Mouse (Mus musculus) thymus, adult 2 months (tissue): ENCODE results near the gene Slc6a4. TPM values are rescaled to one million over a fixed set of nuclear protein-coding genes. Genes with fewer than 3 reads are reported as not detected.
"Not testable (repeated sequence)": the region's sequence is repeated elsewhere in the genome, so short reads cannot be mapped to it uniquely, and the experiment has no call there.

ENCODE experiments used
- DNase-seq: peaks from one replicate; pipeline ENCODE4 v3.0.0; 2021
- H3K27ac ChIP-seq: fragments of 200-500 bp; 2 replicates; pipeline ENCODE4 v1.5.1; 2012; ENCODE audit warnings: low read length, control low read depth; ENCODE audit not compliant: control insufficient read depth, insufficient read depth
- H3K27me3 ChIP-seq: fragments of 200-500 bp; 2 replicates; pipeline ENCODE4 v1.6.1; 2012; ENCODE audit warnings: mild to moderate bottlenecking, low read length, moderate library complexity, mixed read lengths; ENCODE audit not compliant: control insufficient read depth, insufficient read depth
- H3K36me3 ChIP-seq: fragments of 200-500 bp; 2 replicates; pipeline ENCODE4 v1.6.1; 2012; ENCODE audit warnings: mild to moderate bottlenecking, low read length, moderate library complexity; ENCODE audit not compliant: control insufficient read depth, insufficient read depth
- H3K4me1 ChIP-seq: fragments of 200-500 bp; replicated peaks from 2 replicates; pipeline ENCODE4 v1.6.1; 2012; ENCODE audit warnings: low read length; ENCODE audit not compliant: control insufficient read depth, insufficient read depth
- H3K4me3 ChIP-seq: fragments of 200-500 bp; 2 replicates; pipeline ENCODE4 v1.5.1; 2012; ENCODE audit warnings: mild to moderate bottlenecking, low read length, control low read depth, moderate library complexity; ENCODE audit not compliant: control insufficient read depth, insufficient read depth
- CTCF ChIP-seq: fragments of 200-500 bp; IDR thresholded peaks from 2 replicates; pipeline ENCODE4 v1.5.1; 2012; ENCODE audit warnings: mild to moderate bottlenecking, control low read depth, low read length, moderate library complexity, borderline replicate concordance; ENCODE audit not compliant: control insufficient read depth, poor library complexity, insufficient read depth; ENCODE audit errors: extremely low read depth
- POLR2A ChIP-seq: fragments of 200-500 bp; IDR thresholded peaks from 2 replicates; pipeline ENCODE4 v1.6.1; 2012; ENCODE audit warnings: mild to moderate bottlenecking, low read length, control low read depth, moderate library complexity; ENCODE audit not compliant: control insufficient read depth, poor library complexity, insufficient read depth; ENCODE audit errors: extremely low read depth
- WGBS: fragments of 180-500 bp; shearing (Covaris S2); methylation state at CpG from one replicate; pipeline ENCODE4 v1.1.7; 2018; 5-methylcytosine and 5-hydroxymethylcytosine counted together
- polyA plus RNA-seq: library from polyadenylated mRNA; depleted of rRNA; stranded (reverse); fragments of >200 nt; gene quantifications from 2 replicates; pipeline ENCODE4 v1.2.3, GENCODE M21; 2012

Gene Slc6a4
- polyA plus RNA-seq, 1 experiment: 6.5 TPM

DNA sequence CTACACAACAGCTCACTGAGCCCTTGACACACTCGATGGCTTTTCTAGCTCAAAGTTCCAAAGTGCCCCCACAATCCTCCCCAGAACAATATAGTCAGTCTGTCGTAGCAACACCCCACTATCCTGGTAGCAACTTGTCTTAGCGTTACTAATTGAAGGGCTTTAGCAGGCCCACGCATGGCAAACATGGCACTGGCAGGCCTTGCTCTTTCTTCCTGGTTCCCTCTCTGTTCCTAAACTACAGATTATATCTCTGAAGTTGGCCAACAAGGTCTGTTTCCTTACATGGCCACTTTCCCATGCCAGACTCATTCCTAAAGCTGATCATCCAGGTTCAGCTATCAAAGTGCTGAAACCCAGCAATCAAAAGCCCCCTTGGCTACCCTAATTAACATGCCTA is 43.5 kb downstream of the Slc6a4 start:
- WGBS: 98% methylated on average over 4 of the region's 4 CpGs
- Histone ChIP-seq H3K4me3 (no peak overlapping the region), H3K27me3 (no peaks in the 10 kb centered on the region), H3K4me1 (no peaks in the 10 kb centered on the region), H3K27ac (no peak overlapping the region), H3K36me3 (peaks cover 23% of the 10 kb centered on the region)
- no peak for TF ChIP-seq CTCF
- no peak for TF ChIP-seq POLR2A
- no peak for DNase-seq

DNA sequence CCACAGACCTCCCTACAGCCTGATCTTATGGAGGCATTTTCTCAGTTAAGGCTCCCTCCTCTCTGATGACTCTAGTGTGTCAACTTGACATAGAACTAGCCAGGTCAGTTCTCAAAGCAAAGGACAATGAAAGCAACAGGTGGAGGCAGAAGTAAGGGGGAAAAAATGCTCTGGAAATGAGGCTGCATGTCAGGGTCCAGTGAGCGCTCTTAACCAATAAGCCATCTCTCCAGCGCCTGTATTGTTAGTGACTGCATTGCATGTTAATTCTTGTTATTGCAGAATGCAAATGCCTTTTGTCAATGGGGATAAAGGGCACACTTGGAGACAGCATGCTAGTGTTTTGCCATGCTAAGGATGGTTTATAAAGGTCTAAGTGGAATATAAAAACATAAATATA is 44.4 kb downstream of the Slc6a4 start:
- Histone ChIP-seq H3K4me1 (no peaks in the 10 kb centered on the region), H3K27me3 (no peaks in the 10 kb centered on the region), H3K27ac (no peak overlapping the region), H3K4me3 (no peak overlapping the region), H3K36me3 (peaks cover 30% of the 10 kb centered on the region)
- 96% methylated on average over 2 of the region's 2 CpGs for WGBS
- no peak for DNase-seq
- TF ChIP-seq CTCF (no peak), POLR2A (no peak)

DNA sequence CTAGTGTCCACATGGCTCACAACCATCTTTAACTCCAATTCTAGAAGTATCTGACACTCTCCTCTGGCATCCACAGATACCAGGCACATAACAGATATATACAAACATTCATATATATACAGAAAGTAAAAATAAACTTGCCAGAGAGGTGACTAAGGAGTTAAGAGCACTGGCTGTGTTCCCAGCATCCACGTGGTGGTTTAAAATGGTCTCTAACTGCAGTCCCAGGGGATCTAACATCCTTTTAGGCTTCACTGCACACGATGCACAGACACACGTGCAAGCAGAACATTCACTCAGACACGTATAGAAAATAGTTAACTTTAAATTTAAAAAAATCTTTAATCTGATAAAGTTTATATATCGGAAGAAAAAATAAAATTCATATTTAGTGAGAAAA is 63.5 kb downstream of the Slc6a4 start:
- no peak for DNase-seq
- Histone ChIP-seq H3K4me1 (no peaks in the 10 kb centered on the region), H3K27me3 (no peaks in the 10 kb centered on the region), H3K27ac (no peak overlapping the region), H3K36me3 (no peaks in the 10 kb centered on the region), H3K4me3 (no peak overlapping the region)
- 83% methylated on average over 5 of the region's 5 CpGs for WGBS
- no peak for TF ChIP-seq POLR2A
- no peak for TF ChIP-seq CTCF

DNA sequence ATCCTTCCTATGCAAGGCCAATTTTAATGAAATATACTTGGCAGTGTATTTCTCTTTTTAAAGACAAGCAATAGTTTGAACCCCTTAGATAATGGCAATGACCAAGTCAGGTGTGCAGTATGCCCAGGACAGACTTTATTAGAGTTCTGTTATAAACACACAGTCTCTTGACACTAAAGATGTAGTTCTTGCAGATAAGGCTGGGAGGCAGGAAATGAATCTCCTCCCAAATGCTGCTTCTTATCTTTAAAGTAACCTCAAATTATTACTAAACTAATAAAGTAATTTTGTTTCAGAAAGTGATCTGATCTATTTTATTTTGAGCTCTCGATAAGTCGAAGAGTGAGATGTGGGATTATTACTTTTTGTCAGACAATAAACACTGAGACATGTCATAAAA is 65.0 kb downstream of the Slc6a4 start:
- H3K27me3 ChIP-seq: no peaks in the 10 kb centered on the region

DNA sequence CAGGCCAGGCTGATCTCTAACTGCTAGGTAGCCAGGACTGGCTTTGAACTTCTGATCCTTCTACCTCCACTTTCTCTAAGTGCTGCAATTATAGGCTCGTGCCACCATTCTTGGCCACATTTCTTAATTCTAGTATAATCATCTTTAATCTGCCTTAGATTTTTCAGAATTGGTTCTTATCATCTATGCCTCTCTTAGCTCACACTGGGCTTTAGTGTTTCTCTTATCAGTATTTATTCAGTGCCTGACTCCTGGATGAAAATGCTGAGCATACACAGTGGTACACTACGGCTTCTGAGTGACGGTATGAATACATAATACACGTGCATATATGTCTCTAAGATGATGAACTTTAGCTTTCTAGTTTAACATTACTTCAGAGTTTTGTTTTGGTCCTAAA is 70.4 kb downstream of the Slc6a4 start:
- no peak overlapping the region for H3K4me3 ChIP-seq
- 98% methylated on average over 4 of the region's 4 CpGs for WGBS
- no peaks in the 10 kb centered on the region for H3K4me1 ChIP-seq
- 0 out of 2 replicates have a peak, but pooled peaks cover 6% of the 10 kb centered on the region for H3K36me3 ChIP-seq
- no peak for TF ChIP-seq POLR2A
- TF ChIP-seq CTCF: no peak
- no peaks in the 10 kb centered on the region for H3K27me3 ChIP-seq
- H3K27ac ChIP-seq: no peak overlapping the region
- no peak for DNase-seq

More for the DNA sequence above, 65.0 kb downstream of the Slc6a4 start:
- Histone ChIP-seq H3K4me1 (no peaks in the 10 kb centered on the region), H3K36me3 (no peaks in the 10 kb centered on the region), H3K4me3 (no peak overlapping the region), H3K27ac (no peak overlapping the region)
- no peak for DNase-seq
- TF ChIP-seq POLR2A (no peak), CTCF (no peak)
- 96% methylated on average over 2 of the region's 2 CpGs for WGBS

DNA sequence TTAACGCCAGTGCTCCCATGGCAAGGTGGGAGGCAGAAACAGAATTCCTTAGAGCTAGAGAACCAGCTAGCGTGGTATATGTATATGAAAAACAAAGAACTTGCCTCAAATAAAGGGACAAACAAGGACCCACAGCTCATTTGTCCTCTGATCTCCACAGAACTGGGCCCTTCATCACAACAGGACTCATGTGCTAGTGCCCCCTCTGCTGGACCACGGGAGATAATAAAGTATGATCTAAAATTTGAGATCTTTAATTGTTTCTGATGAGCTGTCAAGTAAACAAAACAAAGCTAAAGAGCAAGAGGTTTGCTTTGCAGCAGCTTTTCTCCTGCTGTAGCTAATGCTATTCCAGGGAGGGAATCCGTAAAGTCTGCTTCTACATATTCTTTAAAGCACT is 72.3 kb downstream of the Slc6a4 start:
- Histone ChIP-seq H3K36me3 (peaks cover 16% of the 10 kb centered on the region; the same call in 1 of the 2 replicates), H3K4me3 (no peak overlapping the region), H3K4me1 (no peaks in the 10 kb centered on the region), H3K27ac (no peak overlapping the region), H3K27me3 (no peaks in the 10 kb centered on the region)
- WGBS: 73% methylated on average over 4 of the region's 4 CpGs
- peak; percentile 7 for DNase-seq
- TF ChIP-seq POLR2A: no peak
- TF ChIP-seq CTCF: no peak

DNA sequence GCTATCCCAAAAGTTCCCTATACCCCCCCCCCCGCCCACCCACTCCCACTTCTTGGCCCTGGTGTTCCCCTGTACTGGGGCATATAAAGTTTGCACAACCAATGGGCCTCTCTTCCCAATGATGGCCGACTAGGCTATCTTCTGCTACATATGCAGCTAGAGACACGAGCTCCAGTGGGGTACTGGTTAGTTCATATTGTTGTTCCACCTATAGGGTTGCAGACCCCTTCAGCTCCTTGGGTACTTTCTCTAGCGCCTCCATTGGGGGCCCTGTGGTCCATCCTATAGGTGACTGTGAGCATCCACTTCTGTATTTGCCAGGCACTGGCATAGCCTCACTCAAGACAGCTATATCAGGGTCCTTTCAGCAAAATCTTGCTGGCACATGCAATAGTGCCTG is 78.9 kb downstream of the Slc6a4 start:
- not testable (repeated sequence) for DNase-seq

More for the DNA sequence above, 78.9 kb downstream of the Slc6a4 start:
- not testable (repeated sequence) for H3K4me1 ChIP-seq, H3K27ac ChIP-seq, H3K27me3 ChIP-seq
- peaks cover 11% of the 10 kb centered on the region; the same call in 1 of the 2 replicates for H3K36me3 ChIP-seq
- 77% methylated on average over 4 of the region's 4 CpGs for WGBS
- H3K4me3 ChIP-seq: peak overlapping the region; percentile 94
